Mouse (Mus musculus) bone marrow macrophage, adult 2 months (primary cell): Measurements from ENCODE around the gene Parm1.

Experiments used
- CTCF ChIP-seq: IDR thresholded peaks from 2 replicates; pipeline ENCODE4 v1.5.1; 2012; ENCODE audit warnings: low read depth, mild to moderate bottlenecking, low read length, moderate library complexity
- POLR2A ChIP-seq: IDR thresholded peaks from 2 replicates; pipeline ENCODE4 v1.6.1; 2012; ENCODE audit warnings: mild to moderate bottlenecking, low read depth, low read length, borderline replicate concordance

DNA sequence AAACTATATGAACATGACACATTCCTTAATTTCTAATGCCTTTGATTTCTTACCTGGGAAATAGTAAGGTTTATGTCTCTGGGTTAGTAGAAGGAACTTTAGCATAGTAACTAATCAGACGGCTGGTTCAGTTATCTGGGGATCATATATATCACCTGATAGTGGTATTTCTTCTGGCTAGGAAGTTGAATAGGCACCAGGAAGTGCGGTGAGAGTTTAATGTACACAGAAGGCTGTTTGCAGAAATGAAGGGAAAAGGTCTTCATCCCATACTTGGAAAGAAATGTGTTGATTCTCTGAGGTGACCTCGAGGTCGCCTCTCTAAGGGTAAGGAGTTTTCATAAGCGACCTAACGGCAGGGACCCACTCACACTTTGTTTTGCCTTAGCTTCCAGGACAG lies 338 bp upstream of the Parm1 start:
- TF ChIP-seq CTCF: no peak
- TF ChIP-seq POLR2A: no peak
